Mouse (Mus musculus) hindbrain, embryonic 16.5 days (tissue): ENCODE results near the gene Cacna2d2. TPM values are rescaled to one million over a fixed set of nuclear protein-coding genes. Genes with fewer than 3 reads are reported as not detected.

Experiments used
- ATAC-seq: fragments of 200-750 bp; cut with Nextera tagmentation; 2 replicates; pipeline ENCODE4 v1.8.0; 2017; ENCODE audit warnings: moderate TSS enrichment, moderate library complexity
- H3K27ac ChIP-seq: fragments of 300-500 bp; sonication (generic); 2 replicates; pipeline ENCODE4 v1.5.1; 2014; ENCODE audit warnings: low read depth, mild to moderate bottlenecking, control low read depth, low read length, moderate library complexity
- H3K27me3 ChIP-seq: fragments of 300-500 bp; sonication (generic); replicated peaks from 2 replicates; pipeline ENCODE4 v1.6.1; 2014; ENCODE audit warnings: low read length; ENCODE audit not compliant: control insufficient read depth, insufficient read depth
- H3K36me3 ChIP-seq: fragments of 300-500 bp; sonication (generic); 2 replicates; pipeline ENCODE4 v1.6.1; 2014; ENCODE audit warnings: mild to moderate bottlenecking, low read length, moderate library complexity, mixed read lengths; ENCODE audit not compliant: control insufficient read depth, insufficient read depth
- H3K4me1 ChIP-seq: fragments of 300-500 bp; sonication (generic); 2 replicates; pipeline ENCODE4 v1.6.1; 2014; ENCODE audit warnings: low read depth, low read length; ENCODE audit not compliant: control insufficient read depth, insufficient read depth
- H3K4me2 ChIP-seq: fragments of 300-500 bp; sonication (generic); 2 replicates; pipeline ENCODE4 v1.6.1; 2014; ENCODE audit warnings: mild to moderate bottlenecking, low read length, control low read depth, moderate library complexity
- H3K4me3 ChIP-seq: fragments of 300-500 bp; sonication (generic); 2 replicates; pipeline ENCODE4 v1.5.1; 2014; ENCODE audit warnings: mild to moderate bottlenecking, low read length, control low read depth, moderate library complexity
- H3K9ac ChIP-seq: fragments of 300-500 bp; sonication (generic); 2 replicates; pipeline ENCODE4 v1.6.1; 2014; ENCODE audit warnings: low read depth, mild to moderate bottlenecking, control low read depth, low read length, moderate library complexity
- H3K9me3 ChIP-seq: fragments of 300-500 bp; sonication (generic); 2 replicates; pipeline ENCODE4 v1.6.1; 2014; ENCODE audit warnings: mild to moderate bottlenecking, low read length, moderate library complexity; ENCODE audit not compliant: control insufficient read depth
- WGBS: fragments of 180-500 bp; shearing (Covaris S2); extraction: QIAGEN DNeasy Blood & Tissue Kit; methylation state at CpG from one replicate; pipeline ENCODE4 v1.1.7; 2014; 5-methylcytosine and 5-hydroxymethylcytosine counted together
- polyA plus RNA-seq: library from polyadenylated mRNA; unstranded; fragments of >200 nt; fragmentation: Nextera tagmentation; extraction: Ambion mirVana; gene quantifications from 2 replicates; pipeline ENCODE4 v1.2.1, GENCODE M21; 2015

Gene Cacna2d2
- polyA plus RNA-seq, 1 experiment from 2014 or later: 8.1 TPM

DNA sequence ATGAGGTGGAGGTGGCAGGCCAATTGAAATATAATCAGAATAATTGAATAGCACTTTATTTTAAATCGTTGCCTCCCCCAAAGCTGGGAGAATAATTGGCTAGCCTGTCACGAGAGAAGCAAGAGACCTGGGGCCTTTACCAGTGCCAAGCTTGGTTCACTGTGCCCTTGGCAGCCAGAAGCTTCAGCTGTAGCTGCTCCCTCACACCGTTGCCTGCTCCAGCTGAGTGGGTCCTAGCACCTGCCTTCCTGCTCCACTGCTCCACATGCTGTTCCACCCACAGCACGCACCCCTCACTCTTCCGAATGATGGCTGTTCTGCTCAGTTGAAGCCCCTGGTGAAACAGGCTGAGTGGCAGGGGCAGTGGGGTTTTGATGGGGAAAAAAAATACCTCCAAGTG is 21.5 kb downstream of the Cacna2d2 start:
- Histone ChIP-seq H3K27me3 (no peaks in the 10 kb centered on the region), H3K27ac (0 out of 2 replicates have a peak overlapping the region, but pooled peaks have one; percentile 9), H3K4me1 (peaks cover 11% of the 10 kb centered on the region), H3K9ac (no peak overlapping the region), H3K4me3 (no peak overlapping the region), H3K9me3 (no peaks in the 10 kb centered on the region), H3K36me3 (no peaks in the 10 kb centered on the region), H3K4me2 (no peak overlapping the region)
- no peak for ATAC-seq
- 52% methylated on average over 5 of the region's 5 CpGs for WGBS

- Histone ChIP-seq H3K27ac (no peak overlapping the region), H3K4me2 (no peak overlapping the region), H3K27me3 (no peaks in the 10 kb centered on the region), H3K36me3 (no peaks in the 10 kb centered on the region), H3K9ac (no peak overlapping the region), H3K9me3 (no peaks in the 10 kb centered on the region), H3K4me3 (no peak overlapping the region), H3K4me1 (peaks cover 11% of the 10 kb centered on the region)
- ATAC-seq: no peak
- 52% methylated on average over 2 of the region's 2 CpGs for WGBS
Measured at GRCm38 (mm10) chr9:107422878-107423277, 23.5 kb downstream of the Cacna2d2 start.

DNA sequence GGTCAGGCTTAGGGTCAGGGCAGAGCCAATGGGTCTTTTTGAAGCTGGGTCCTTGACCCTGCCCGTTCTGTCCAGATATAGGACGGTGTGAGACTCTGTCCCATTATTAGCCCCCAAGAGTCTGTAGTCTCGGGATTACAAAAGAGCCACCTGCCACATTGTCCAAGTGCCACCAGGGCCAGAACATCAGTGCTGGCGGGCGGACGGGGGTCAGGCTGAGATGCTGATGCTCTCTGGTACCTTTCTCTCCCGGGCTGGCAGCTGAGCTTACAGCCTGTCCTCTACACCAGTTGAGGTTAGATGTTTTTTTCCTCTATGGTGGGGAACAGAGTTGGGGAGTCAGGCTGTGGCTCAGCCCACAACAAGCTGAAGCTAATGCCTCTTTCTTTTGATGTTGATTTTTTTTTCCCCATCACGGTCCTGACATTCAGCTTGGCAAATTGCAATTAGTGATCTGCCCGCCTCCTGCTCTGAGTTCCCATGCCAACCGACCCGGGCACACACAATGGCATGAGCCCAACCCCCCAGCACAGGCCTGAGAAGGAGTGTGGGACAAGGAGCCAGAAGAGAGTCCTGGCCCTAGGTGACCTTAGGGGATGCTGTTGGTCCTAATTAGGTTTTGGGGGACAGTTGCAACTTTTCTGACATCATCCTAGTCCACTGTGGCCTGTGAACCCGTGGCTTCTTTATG is 25.2 kb downstream of the Cacna2d2 start:
- 31% methylated on average over 12 of the region's 12 CpGs for WGBS
- no peaks in the 10 kb centered on the region for H3K36me3 ChIP-seq
- no peaks in the 10 kb centered on the region for H3K27me3 ChIP-seq
- no peak for ATAC-seq
- H3K4me1 ChIP-seq: peaks cover 22% of the 10 kb centered on the region
- no peak overlapping the region for H3K9ac ChIP-seq
- no peak overlapping the region for H3K27ac ChIP-seq
- H3K4me3 ChIP-seq: no peak overlapping the region
- no peaks in the 10 kb centered on the region for H3K9me3 ChIP-seq
- no peak overlapping the region for H3K4me2 ChIP-seq

DNA sequence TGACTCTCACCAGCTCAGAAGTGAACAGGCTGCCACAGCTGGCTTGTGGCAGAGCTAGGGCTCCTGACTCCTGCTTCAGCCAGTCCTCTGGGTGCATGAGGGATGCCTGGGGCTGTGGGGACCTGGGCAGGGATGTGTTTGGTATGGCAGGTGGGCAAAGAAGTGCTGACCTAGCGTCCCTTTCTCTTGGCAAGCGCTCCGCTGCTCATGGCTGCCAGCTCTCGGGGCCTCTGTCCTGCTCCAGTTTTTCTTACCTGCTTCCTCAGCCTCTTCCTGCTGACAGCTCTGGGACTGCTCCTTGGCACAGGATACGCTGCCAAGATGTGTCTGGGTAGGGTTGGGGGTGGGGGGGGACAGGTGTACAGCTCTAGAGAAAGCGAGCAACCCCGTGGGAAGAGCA is 28.5 kb downstream of the Cacna2d2 start:
- Histone ChIP-seq H3K4me1 (peaks cover 30% of the 10 kb centered on the region), H3K9ac (no peak overlapping the region)

DNA sequence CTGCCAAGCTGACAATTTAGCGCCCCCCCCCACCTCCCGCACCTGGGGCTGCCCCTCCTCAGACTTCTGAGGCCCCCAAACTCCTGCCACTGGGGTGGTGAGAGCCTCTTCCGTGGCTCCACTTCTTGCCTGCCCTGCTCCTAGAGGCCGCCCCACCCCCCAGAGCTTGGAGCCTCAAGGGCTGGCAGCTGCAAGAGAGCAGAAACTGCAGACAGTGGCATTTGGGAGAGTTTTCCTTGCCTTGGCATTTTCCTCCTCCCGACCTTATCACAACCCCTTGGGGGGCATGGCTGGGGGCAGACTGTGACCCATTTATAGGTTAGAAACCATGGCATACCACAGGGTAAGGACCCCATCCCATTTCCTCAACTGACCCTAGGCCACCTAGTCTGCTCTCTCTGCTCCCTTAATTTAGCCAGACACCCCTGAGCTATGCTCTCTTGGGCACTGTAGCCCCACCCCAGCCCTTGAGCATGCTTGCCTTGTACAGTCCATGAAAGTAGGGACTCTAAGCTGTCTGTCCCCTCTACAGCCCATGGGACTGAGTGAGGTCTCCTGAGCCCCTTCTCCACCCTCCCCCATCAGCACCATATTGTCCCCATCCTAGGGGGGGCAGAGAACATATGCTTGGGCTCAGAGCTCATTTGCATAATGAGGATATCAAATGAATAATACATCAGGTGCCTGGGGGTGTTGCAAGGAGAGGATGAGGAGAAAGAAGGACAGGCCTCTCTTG is 29.2 kb downstream of the Cacna2d2 start:
- no peak overlapping the region for H3K4me2 ChIP-seq
- no peak overlapping the region for H3K4me3 ChIP-seq
- no peaks in the 10 kb centered on the region for H3K9me3 ChIP-seq
- H3K4me1 ChIP-seq: peaks cover 32% of the 10 kb centered on the region
- no peaks in the 10 kb centered on the region for H3K27me3 ChIP-seq
- no peak for ATAC-seq
- no peak overlapping the region for H3K27ac ChIP-seq
- no peak overlapping the region for H3K9ac ChIP-seq
- H3K36me3 ChIP-seq: no peaks in the 10 kb centered on the region
- WGBS: 53% methylated on average over 5 of the region's 5 CpGs

More for the DNA sequence above, 28.5 kb downstream of the Cacna2d2 start:
- H3K9me3 ChIP-seq: no peaks in the 10 kb centered on the region
- no peak overlapping the region for H3K27ac ChIP-seq
- H3K4me3 ChIP-seq: no peak overlapping the region
- no peaks in the 10 kb centered on the region for H3K27me3 ChIP-seq
- 74% methylated on average over 7 of the region's 7 CpGs for WGBS
- H3K4me2 ChIP-seq: no peak overlapping the region
- no peak for ATAC-seq
- no peaks in the 10 kb centered on the region for H3K36me3 ChIP-seq

GRCm38 (mm10) chr9:107430445-107430844 is 31.0 kb downstream of the Cacna2d2 start:
- peak overlapping the region; percentile 48 for H3K27ac ChIP-seq
- no peak overlapping the region for H3K4me3 ChIP-seq
- H3K9me3 ChIP-seq: no peaks in the 10 kb centered on the region
- WGBS: 38% methylated on average over 12 of the region's 12 CpGs
- ATAC-seq: peak; percentile 28
- H3K27me3 ChIP-seq: no peaks in the 10 kb centered on the region
- H3K4me2 ChIP-seq: no peak overlapping the region; the same call in 1 of the 2 replicates
- peaks cover 39% of the 10 kb centered on the region for H3K4me1 ChIP-seq
- H3K36me3 ChIP-seq: no peaks in the 10 kb centered on the region
- H3K9ac ChIP-seq: no peak overlapping the region

- Histone ChIP-seq H3K9me3 (no peaks in the 10 kb centered on the region), H3K36me3 (no peaks in the 10 kb centered on the region), H3K27me3 (no peaks in the 10 kb centered on the region), H3K4me1 (peaks cover 45% of the 10 kb centered on the region), H3K4me3 (no peak overlapping the region), H3K27ac (no peak overlapping the region), H3K9ac (no peak overlapping the region), H3K4me2 (no peak overlapping the region)
- ATAC-seq: no peak
- WGBS: 71% methylated on average over 3 of the region's 3 CpGs
Measured at GRCm38 (mm10) chr9:107432546-107432945, 33.1 kb downstream of the Cacna2d2 start.

DNA sequence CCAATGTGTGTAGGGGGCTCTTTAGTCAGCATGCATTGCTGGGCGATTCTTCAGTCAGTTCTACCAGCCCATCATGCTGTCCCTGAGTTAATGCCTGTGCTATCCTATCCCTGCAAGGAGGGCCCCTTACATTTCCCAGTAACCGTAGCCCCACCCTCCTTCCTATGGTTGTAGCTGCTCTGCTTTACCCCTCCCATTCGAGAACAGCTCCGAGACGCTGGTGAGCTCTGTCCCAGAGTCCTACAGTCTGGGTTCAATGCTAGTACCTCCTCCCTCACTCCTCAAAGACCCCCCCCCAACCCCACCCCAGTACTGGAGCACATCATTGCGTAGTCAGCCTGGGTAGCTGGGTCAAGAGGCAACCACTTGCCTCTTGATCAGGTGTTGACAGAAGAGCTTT is 35.4 kb downstream of the Cacna2d2 start:
- peaks cover 34% of the 10 kb centered on the region for H3K4me1 ChIP-seq
- ATAC-seq: 0 out of 2 replicates have a peak, but pooled peaks have one; percentile 24
- H3K9me3 ChIP-seq: no peaks in the 10 kb centered on the region
- H3K4me3 ChIP-seq: no peak overlapping the region
- H3K4me2 ChIP-seq: no peak overlapping the region
- H3K9ac ChIP-seq: no peak overlapping the region
- H3K27ac ChIP-seq: no peak overlapping the region
- no peaks in the 10 kb centered on the region for H3K36me3 ChIP-seq
- no peaks in the 10 kb centered on the region for H3K27me3 ChIP-seq
- 31% methylated on average over 6 of the region's 6 CpGs for WGBS

- no peaks in the 10 kb centered on the region for H3K36me3 ChIP-seq
- no peaks in the 10 kb centered on the region for H3K27me3 ChIP-seq
- WGBS: 17% methylated on average over 6 of the region's 6 CpGs
- H3K4me3 ChIP-seq: no peak overlapping the region
- no peak overlapping the region for H3K4me2 ChIP-seq
- H3K9me3 ChIP-seq: no peaks in the 10 kb centered on the region
- 0 out of 2 replicates have a peak overlapping the region, but pooled peaks have one; percentile 1 for H3K27ac ChIP-seq
- peak; percentile 53; the same call in 1 of the 2 replicates for ATAC-seq
- H3K4me1 ChIP-seq: peaks cover 31% of the 10 kb centered on the region
- 0 out of 2 replicates have a peak overlapping the region, but pooled peaks have one; percentile 1 for H3K9ac ChIP-seq
Measured at GRCm38 (mm10) chr9:107435285-107435684, 35.9 kb downstream of the Cacna2d2 start.
